Mouse (Mus musculus) gastrocnemius, adult 18-20 months (tissue): ENCODE results near the gene Sart3. TPM values are rescaled to one million over a fixed set of nuclear protein-coding genes. Genes with fewer than 3 reads are reported as not detected.

Experiments
- total RNA-seq, 2 experiments: library from RNA; stranded (reverse); gene quantifications; 2 replicates each; pipeline ENCODE4 v1.2.3; 2021

Gene Sart3
- total RNA-seq, 2 experiments from 2014 or later = 6.8 to 8.3 TPM

Other genes with a start within 250 kb of the Sart3 start
- gene Cmklr1, start 122.1 kb downstream of the Sart3 start, total RNA-seq = 10 to 100 TPM; 12.4 to 14.9 TPM
- not detected for gene 1700069L16Rik, start 47.7 kb downstream of the Sart3 start, total RNA-seq
- 1 to 10 TPM; 8.8 to 8.9 TPM for gene Ficd, start 36.7 kb downstream of the Sart3 start, total RNA-seq
- 100 to 1,000 TPM; 159 to 182 TPM for gene Iscu, start 238 bp upstream of the Sart3 start, total RNA-seq
- gene Tmem119, start 28.0 kb upstream of the Sart3 start, total RNA-seq = 1 to 10 TPM in 1 of 2 experiments, under 1 TPM in 1; 0.93 to 1.1 TPM
- under 1 TPM; 0.85 to 0.87 TPM for gene Selplg, start 60.1 kb upstream of the Sart3 start, total RNA-seq
- gene Coro1c, start 136.2 kb upstream of the Sart3 start, total RNA-seq = 10 to 100 TPM in 1 of 2 experiments, 1 to 10 TPM in 1; 8.9 to 12.7 TPM
- 1 to 10 TPM; 7.2 to 7.7 TPM for gene Ssh1, start 221.4 kb upstream of the Sart3 start, total RNA-seq
- gene Dao, start 231.2 kb upstream of the Sart3 start, total RNA-seq = not detected